Mouse (Mus musculus) forebrain, embryonic 10.5 days (tissue): ENCODE data around the gene Cdkn2aipnl. TPM values are rescaled to one million over a fixed set of nuclear protein-coding genes. Genes with fewer than 3 reads are reported as not detected.

Experiments
- DNase-seq: peaks from one replicate; pipeline ENCODE4 v3.0.0-alpha.2; 2017; ENCODE audit warnings: low spot score; ENCODE audit errors: extremely low spot score
- H3K27ac ChIP-seq: fragments of 300-500 bp; sonication (generic); 2 replicates; pipeline ENCODE4 v1.5.1; 2016; ENCODE audit warnings: mild to moderate bottlenecking
- H3K27me3 ChIP-seq: fragments of 300-500 bp; sonication (generic); 2 replicates; pipeline ENCODE4 v1.6.1; 2016; ENCODE audit warnings: mild to moderate bottlenecking; ENCODE audit not compliant: poor library complexity, severe bottlenecking
- H3K36me3 ChIP-seq: fragments of 300-500 bp; sonication (generic); replicated peaks from 2 replicates; pipeline ENCODE4 v1.6.1; 2016; ENCODE audit warnings: mild to moderate bottlenecking, moderate library complexity
- H3K4me1 ChIP-seq: fragments of 300-500 bp; sonication (generic); 2 replicates; pipeline ENCODE4 v1.6.1; 2016
- H3K4me3 ChIP-seq: fragments of 300-500 bp; sonication (generic); 2 replicates; pipeline ENCODE4 v1.5.1; 2016; ENCODE audit warnings: mild to moderate bottlenecking, moderate library complexity
- H3K9me3 ChIP-seq: fragments of 300-500 bp; sonication (generic); 2 replicates; pipeline ENCODE4 v1.6.1; 2016; ENCODE audit warnings: mild to moderate bottlenecking, moderate library complexity
- WGBS: fragments of 180-500 bp; shearing (Covaris S2); methylation state at CpG from one replicate; pipeline ENCODE4 v1.1.7; 2016; 5-methylcytosine and 5-hydroxymethylcytosine counted together
- polyA plus RNA-seq: library from polyadenylated mRNA; unstranded; fragments of >200 nt; fragmentation: Nextera tagmentation; extraction: Ambion mirVana; gene quantifications from 2 replicates; pipeline ENCODE4 v1.2.1, GENCODE M21; 2016

The Cdkn2aipnl gene
- polyA plus RNA-seq, 1 experiment from 2014 or later, result 138 TPM

DNA sequence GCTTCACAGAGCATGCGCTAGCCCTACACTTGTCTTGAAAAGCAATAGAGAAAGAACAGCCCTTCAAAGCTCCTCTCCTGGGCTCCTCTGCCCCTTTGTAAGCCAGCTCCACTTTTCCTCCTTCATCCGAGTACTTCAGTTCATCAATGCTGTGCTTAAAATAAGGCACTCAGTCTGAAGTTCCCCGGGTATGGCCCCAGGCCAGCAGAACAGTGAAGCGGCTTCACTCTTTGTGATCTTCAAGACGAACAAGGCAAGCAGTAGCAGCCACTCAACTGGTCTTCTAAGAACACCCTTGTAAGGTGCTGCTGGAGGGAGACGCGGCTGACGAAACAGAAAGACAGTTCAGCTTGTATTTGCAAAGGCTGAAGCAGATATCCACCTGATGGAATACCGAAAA, 11.3 kb upstream of the Cdkn2aipnl start:
- Histone ChIP-seq H3K27ac (no peak overlapping the region), H3K4me3 (no peak overlapping the region), H3K9me3 (no peaks in the 10 kb centered on the region), H3K27me3 (no peaks in the 10 kb centered on the region), H3K36me3 (no peaks in the 10 kb centered on the region), H3K4me1 (no peaks in the 10 kb centered on the region)
- DNase-seq, result no peak
- 80% methylated on average over 9 of the region's 9 CpGs for WGBS

DNA sequence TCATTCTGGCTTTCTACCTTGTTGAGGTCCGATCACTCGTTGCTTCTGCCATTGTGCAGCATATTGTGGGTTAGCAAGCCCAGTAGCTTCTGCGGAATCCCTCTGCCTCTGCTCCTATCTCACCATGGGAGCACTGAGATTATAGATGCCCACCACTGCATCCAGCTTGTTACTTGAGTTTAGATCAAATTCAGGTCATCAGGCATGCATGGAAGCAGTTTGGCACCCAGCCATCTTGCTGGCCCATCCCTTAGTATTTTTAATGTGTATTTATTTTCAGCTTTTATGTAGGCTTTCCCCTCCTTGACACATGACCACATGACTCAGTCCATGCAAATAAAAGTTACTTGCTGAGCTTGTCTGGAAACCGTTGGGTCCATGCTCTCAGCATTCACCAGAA, 9.7 kb upstream of the Cdkn2aipnl start:
- Histone ChIP-seq H3K4me1 (no peaks in the 10 kb centered on the region), H3K27me3 (no peaks in the 10 kb centered on the region), H3K27ac (no peak overlapping the region), H3K36me3 (no peaks in the 10 kb centered on the region), H3K4me3 (no peak overlapping the region), H3K9me3 (no peaks in the 10 kb centered on the region)
- no peak for DNase-seq
- WGBS, result 89% methylated on average over 4 of the region's 4 CpGs

DNA sequence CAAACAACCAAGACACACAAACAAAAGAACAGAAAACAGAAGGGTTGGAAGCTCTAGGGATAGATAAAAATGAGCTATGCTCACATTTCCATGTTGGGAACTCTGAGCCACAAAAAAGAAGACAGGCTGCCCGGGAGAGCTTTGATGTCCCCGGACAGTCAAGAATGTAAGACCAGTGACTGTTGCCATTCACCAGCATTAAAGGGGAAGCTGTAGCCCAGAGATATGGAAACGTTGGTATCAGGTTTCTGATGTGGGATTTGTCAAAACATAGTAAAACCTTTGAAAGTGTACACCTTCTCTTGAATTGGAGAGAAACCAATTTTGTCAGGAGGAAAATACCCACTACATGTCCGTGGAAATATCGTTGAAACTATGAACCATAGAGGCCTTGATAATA, 8.0 kb upstream of the Cdkn2aipnl start:
- H3K27me3 ChIP-seq, result no peaks in the 10 kb centered on the region
- no peak overlapping the region for H3K27ac ChIP-seq
- no peak for DNase-seq
- WGBS, result 86% methylated on average over 5 of the region's 5 CpGs
- no peak overlapping the region for H3K4me3 ChIP-seq
- H3K4me1 ChIP-seq, result no peaks in the 10 kb centered on the region
- H3K9me3 ChIP-seq, result no peaks in the 10 kb centered on the region
- H3K36me3 ChIP-seq, result no peaks in the 10 kb centered on the region

DNA sequence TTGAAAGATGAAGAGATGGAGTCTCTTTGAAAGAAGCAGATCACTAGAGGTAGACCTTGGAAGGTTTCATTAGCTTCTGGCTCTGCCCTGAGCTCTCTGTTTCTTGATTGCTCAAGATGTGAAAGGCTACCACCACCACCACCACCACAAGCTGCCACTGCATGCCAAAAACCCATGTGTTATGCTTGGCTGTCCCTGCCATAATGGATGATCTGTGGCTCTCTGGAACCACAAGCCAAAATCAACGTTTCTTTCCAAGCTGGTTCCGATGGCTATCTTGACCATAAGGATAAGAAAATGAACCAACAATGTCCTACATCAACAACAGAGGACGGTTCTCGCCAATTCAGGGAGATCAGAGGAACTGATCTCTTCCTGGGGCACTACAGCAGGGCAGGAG, 7.4 kb upstream of the Cdkn2aipnl start:
- 90% methylated on average over 4 of the region's 4 CpGs for WGBS
- Histone ChIP-seq H3K4me1 (no peaks in the 10 kb centered on the region), H3K27me3 (no peaks in the 10 kb centered on the region), H3K27ac (no peak overlapping the region), H3K4me3 (no peak overlapping the region), H3K9me3 (no peaks in the 10 kb centered on the region), H3K36me3 (no peaks in the 10 kb centered on the region)
- DNase-seq, result no peak

DNA sequence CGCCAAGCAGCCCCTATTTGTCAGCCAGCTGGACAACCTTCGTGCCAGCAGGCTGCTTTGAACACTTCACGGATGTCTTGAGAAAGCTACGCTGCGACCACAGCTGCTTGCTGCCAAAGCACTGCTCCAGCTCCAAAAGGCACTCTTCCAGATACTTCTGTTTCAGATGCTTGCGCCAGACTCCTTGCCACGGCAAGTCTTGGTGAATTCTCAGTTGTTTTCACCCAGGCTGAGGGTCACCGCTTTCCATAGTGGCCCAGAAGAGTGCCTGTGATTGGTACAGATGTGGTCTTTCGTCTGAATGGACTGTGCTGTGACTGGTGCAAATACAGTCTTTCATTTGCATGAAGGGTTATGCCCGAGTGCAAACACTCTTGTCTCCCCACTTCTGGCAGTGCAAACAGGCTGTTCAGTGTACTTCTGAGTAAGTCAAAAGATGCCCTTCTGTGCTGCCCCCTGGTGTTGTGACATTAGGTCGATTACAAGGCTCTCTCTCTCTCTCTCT, 6.4 kb upstream of the Cdkn2aipnl start:
- DNase-seq, result no peak
- Histone ChIP-seq H3K27ac (no peak overlapping the region), H3K9me3 (no peaks in the 10 kb centered on the region), H3K4me1 (no peaks in the 10 kb centered on the region), H3K36me3 (no peaks in the 10 kb centered on the region), H3K27me3 (no peaks in the 10 kb centered on the region), H3K4me3 (no peak overlapping the region)
- 75% methylated on average over 11 of the region's 11 CpGs for WGBS

DNA sequence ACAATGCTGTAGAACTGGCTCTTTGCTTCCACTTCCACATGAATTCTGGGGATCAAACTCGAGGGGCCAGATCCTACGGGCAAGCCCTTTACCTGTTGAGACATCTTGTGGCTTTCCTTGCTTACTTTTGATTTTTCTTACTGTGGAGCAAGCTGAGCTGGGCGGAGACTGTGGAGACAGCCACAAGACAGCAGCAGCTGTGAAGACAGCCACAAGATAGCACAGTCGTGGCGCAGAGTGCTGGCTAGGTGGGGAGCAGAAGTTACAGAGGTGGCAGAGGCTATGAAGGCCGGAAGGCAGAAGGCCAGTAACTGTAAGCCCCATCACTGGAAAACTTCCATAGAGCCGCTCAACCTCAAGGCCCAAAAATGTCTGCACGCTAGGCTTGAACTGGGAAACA, 5.7 kb upstream of the Cdkn2aipnl start:
- Histone ChIP-seq H3K4me3 (no peak overlapping the region), H3K36me3 (no peaks in the 10 kb centered on the region), H3K9me3 (no peaks in the 10 kb centered on the region), H3K27ac (no peak overlapping the region), H3K27me3 (no peaks in the 10 kb centered on the region), H3K4me1 (no peaks in the 10 kb centered on the region)
- no peak for DNase-seq
- 88% methylated on average over 8 of the region's 8 CpGs for WGBS

DNA sequence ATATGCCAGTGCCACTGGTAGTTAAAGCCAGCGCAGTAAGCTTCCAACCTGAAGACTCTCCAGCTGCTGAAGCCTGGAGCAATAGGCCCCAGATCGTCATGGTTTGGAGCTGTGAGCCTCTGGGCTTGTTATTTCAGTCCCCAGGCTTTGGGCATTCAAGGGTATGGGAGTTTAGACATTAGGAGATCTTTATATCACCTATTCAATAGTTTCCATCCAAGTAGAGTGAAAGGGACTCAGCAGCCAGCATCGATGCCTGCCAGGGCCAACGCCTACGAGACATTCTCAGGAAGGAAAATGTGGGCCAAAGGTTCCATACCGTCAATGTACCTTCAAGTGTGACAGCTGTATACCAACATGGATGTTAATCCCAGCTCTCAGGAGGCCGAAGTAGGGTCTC, 5.2 kb upstream of the Cdkn2aipnl start:
- H3K27me3 ChIP-seq, result no peaks in the 10 kb centered on the region
- peaks cover 3% of the 10 kb centered on the region for H3K4me1 ChIP-seq
- no peak overlapping the region for H3K27ac ChIP-seq
- no peaks in the 10 kb centered on the region for H3K36me3 ChIP-seq
- no peak for DNase-seq
- 93% methylated on average over 7 of the region's 7 CpGs for WGBS
- H3K9me3 ChIP-seq, result no peaks in the 10 kb centered on the region
- no peak overlapping the region for H3K4me3 ChIP-seq

DNA sequence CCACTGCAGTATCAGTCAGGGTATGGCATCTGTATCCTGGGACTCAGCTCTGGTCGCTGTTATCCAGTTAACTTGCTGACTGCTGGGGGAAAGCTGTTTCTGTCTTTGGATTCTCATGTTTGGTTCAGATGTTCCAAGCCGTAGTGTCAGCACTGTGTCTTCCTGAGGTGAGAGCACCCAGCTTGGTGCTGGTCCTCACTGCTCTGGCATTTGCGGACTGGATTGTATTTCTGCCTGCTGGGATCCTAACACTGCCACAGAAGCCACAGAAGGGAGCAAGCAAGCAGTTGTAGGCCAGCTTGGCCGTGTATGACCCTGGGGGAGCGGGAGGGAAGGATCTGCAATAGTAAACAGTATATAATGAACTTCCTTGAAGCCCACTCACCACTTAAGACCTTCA, 810 bp upstream of the Cdkn2aipnl start:
- no peaks in the 10 kb centered on the region for H3K9me3 ChIP-seq
- H3K36me3 ChIP-seq, result peaks cover 29% of the 10 kb centered on the region
- no peak for DNase-seq
- 85% methylated on average over 5 of the region's 5 CpGs for WGBS
- no peaks in the 10 kb centered on the region for H3K27me3 ChIP-seq
- H3K4me3 ChIP-seq, result no peak overlapping the region
- no peak overlapping the region for H3K27ac ChIP-seq
- H3K4me1 ChIP-seq, result peaks cover 21% of the 10 kb centered on the region

DNA sequence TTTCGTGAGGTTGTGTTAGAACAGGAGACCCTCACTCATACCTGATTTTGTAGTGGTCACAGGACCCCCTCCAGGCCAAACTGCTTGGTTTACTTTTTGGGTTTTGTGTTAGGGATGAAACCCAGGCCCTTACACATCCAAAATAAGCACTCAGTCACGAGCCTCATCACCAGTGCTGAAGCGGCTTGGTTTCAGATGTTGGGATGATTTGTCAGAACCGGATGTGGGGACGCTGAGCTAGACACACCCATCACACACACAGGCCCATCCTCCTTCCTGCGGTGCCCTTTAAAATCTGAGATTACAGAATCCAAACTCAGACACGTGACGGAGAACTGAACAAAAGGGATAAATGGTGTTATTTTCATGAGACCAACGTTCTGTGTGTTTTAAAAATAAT, 1.4 kb downstream of the Cdkn2aipnl start:
- H3K27me3 ChIP-seq, result no peaks in the 10 kb centered on the region
- no peak overlapping the region for H3K27ac ChIP-seq
- DNase-seq, result no peak
- WGBS, result 93% methylated on average over 9 of the region's 9 CpGs
- peaks cover 21% of the 10 kb centered on the region for H3K4me1 ChIP-seq
- H3K9me3 ChIP-seq, result no peaks in the 10 kb centered on the region
- peaks cover 52% of the 10 kb centered on the region for H3K36me3 ChIP-seq
- H3K4me3 ChIP-seq, result peak overlapping the region; percentile 75; the same call in 1 of the 2 replicates

DNA sequence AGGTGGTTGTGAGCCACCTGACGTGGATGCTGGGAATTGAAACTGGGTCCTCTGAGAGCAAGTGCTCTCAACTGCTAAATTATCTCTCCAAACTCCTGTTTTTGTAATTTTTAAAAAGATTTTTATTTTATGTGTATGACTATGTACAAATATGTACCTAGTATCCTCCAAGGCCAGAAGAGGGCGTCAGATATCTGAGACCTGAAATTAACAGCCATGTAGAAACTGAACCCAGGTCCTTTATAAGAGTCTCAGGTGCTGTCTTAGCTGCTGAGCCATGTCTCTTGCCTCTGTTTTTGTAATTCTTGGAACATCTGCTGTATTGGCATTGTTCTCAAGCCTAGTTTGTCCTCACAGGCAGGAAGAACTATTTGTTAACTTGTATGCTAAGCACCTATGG, 2.0 kb downstream of the Cdkn2aipnl start:
- Histone ChIP-seq H3K27me3 (no peaks in the 10 kb centered on the region), H3K4me3 (no peak overlapping the region), H3K36me3 (peaks cover 58% of the 10 kb centered on the region), H3K4me1 (peaks cover 21% of the 10 kb centered on the region), H3K27ac (no peak overlapping the region), H3K9me3 (no peaks in the 10 kb centered on the region)
- DNase-seq, result no peak
- 83% methylated on average over 2 of the region's 2 CpGs for WGBS

DNA sequence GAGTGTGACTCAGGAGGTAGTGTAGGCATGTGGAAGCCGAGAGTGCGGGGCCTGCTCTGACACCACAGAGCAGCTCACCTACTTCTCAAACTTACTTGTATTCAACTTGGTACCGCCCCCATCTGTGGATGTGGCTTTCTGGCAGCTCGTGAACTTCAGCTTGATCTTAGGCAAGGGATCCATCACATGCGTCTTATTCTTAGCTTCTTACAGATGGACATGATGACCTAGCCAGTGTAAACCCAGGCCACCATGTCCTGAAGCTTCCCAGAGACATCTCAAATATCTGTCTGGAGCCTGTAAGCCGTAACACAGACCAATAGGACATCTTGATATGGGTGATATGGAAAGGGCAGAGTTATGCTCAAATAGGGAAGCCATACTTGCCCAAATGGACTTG, 4.2 kb downstream of the Cdkn2aipnl start:
- WGBS, result 97% methylated on average over 6 of the region's 6 CpGs
- peaks cover 78% of the 10 kb centered on the region for H3K36me3 ChIP-seq

DNA sequence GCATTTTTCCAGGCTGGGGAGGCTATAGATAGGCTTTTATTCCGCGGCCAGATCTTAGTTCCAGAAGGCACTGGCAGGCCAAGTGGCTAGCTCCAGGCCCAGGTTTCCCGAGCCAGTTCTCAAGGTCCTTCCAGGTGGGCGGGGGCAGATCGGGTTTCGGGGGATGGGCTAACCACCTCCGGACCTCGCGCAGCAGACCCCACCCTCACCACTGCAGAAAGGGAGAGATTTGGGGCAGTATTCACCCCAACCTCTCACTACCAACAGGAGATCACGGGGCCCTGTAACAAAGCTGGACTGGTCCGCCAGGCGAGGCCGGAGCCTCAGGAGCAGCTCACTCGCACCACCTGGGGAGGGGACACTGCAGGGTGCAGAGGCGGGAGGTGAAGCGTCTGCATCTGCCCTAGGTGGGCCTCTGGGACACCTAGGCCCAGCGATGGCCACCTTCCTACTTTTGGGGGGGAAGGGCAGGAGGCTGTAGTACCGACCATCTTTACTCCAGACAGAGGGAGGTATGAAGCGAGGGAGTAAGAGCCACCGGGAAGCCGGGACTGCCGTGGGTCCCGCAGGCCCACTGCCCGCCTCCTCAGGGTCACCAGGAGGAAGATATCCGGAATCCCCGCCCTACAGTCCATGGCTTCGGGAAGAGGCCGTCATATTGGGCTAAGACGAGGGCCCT, 32.3 kb downstream of the Cdkn2aipnl start:
- Histone ChIP-seq H3K27ac (peak overlapping the region; percentile 99), H3K4me1 (peaks cover 44% of the 10 kb centered on the region), H3K9me3 (no peaks in the 10 kb centered on the region), H3K36me3 (peaks cover 34% of the 10 kb centered on the region), H3K27me3 (no peaks in the 10 kb centered on the region), H3K4me3 (peak overlapping the region; percentile 87)
- DNase-seq, result peak; percentile 64
- WGBS, result under 1% methylated on average over 29 of the region's 29 CpGs

More for the DNA sequence above, 4.2 kb downstream of the Cdkn2aipnl start:
- H3K4me1 ChIP-seq, result peaks cover 21% of the 10 kb centered on the region
- H3K27me3 ChIP-seq, result no peaks in the 10 kb centered on the region
- DNase-seq, result no peak
- H3K9me3 ChIP-seq, result no peaks in the 10 kb centered on the region
- H3K27ac ChIP-seq, result no peak overlapping the region
- H3K4me3 ChIP-seq, result no peak overlapping the region

DNA sequence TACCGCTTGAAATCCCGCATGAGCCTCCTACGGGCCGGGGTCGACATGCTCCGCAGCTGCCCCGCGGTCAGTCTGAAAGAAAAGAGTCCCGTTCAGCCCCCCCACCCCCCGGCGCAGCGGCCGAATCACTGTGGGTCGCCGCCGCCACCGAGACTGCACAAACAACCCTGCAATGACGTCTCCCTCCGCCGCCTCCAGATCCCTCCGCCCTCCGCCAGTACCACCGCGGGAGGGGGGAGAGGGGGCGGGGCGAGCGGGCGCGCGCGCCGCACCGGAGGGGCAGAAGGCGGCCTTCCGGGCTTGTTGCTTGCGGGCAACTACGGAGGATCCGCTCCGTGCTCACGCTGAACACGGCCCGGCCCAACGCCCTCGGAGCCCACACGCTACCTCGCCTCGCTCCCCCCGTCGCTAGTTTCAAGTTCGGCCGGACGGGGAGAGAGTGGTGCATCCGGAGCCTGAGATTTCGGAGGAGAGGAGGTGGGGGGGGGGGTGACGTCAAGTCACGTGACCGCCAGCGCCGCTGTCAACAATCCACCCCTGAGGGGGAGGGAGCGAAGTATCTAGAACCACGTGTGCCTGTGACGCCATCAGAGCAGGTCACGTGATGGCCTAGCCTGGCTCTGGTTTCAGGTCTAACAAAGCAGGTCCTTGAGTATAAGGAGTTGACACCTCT, 33.0 kb downstream of the Cdkn2aipnl start, which contains the start of gene Ube2b:
TSS of gene Ube2b (minus strand) at position 473 of the 673 bp plus-strand sequence.
- WGBS, result under 1% methylated on average over 57 of the region's 63 CpGs

More for the DNA sequence above, 33.0 kb downstream of the Cdkn2aipnl start, which contains the start of gene Ube2b:
- peaks cover 27% of the 10 kb centered on the region for H3K36me3 ChIP-seq
- no peaks in the 10 kb centered on the region for H3K9me3 ChIP-seq
- peak within 1 kb of the TSS; percentile 99 for H3K27ac ChIP-seq
- DNase-seq, result peak; percentile 96
- H3K4me3 ChIP-seq, result peak within 1 kb of the TSS; percentile 87
- no peaks in the 10 kb centered on the region for H3K27me3 ChIP-seq
- peaks cover 51% of the 10 kb centered on the region for H3K4me1 ChIP-seq
